Mouse (Mus musculus): ENCODE results near the gene Zbtb25.

DNA sequence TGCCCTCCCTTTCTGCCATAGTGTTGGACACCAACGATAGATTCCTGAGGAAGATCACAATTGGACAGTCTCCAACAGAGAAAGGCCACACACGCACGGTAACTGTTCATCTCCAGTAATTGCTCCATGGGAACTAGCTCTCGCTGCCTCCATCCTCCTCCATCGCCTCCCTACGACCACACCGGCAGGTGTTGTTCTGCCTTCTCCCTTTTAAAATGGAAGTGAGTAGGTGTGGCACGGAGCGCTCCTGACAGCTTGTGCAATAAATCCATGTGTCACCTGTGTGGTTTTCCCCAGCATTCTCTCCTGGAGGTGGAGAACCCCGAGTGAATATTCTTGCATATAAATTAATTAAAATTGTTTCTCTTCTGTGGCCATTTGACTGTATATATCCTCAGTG, 69.0 kb downstream of the Zbtb25 start:
- TF ChIP-seq POLR2A (IDR thresholded peaks at IDR 0.05; ENCODE audit: low read depth, low read length) (no peak), CTCF (IDR thresholded peaks at IDR 0.05; ENCODE audit: borderline replicate concordance, insufficient read depth, low read length) (no peak)
